Mouse (Mus musculus) limb, embryonic 14.5 days (tissue): ENCODE results near the gene Ddb2. TPM values are rescaled to one million over a fixed set of nuclear protein-coding genes. Genes with fewer than 3 reads are reported as not detected.
A peak's percentile ranks its signal among the peaks of the same experiment; 100 is the strongest.

ENCODE experiments used
- ATAC-seq: fragments of 200-750 bp; cut with Nextera tagmentation; 2 replicates; pipeline ENCODE4 v1.8.0; 2017; ENCODE audit warnings: low read depth, moderate number of reproducible peaks, moderate TSS enrichment; ENCODE audit not compliant: low FRiP score
- DNase-seq: peaks from one replicate; pipeline ENCODE4 v3.0.0-alpha.2; 2015; ENCODE audit warnings: low spot score
- H3K27ac ChIP-seq: fragments of 300-500 bp; sonication (generic); replicated peaks from 2 replicates; pipeline ENCODE4 v1.5.1; 2014; ENCODE audit warnings: low read depth, mild to moderate bottlenecking, low read length, moderate library complexity, mixed read lengths
- H3K27me3 ChIP-seq: fragments of 300-500 bp; sonication (generic); 2 replicates; pipeline ENCODE4 v1.6.1; 2014; ENCODE audit warnings: low read length, mixed read lengths; ENCODE audit not compliant: control insufficient read depth, insufficient read depth
- H3K36me3 ChIP-seq: fragments of 300-500 bp; sonication (generic); 2 replicates; pipeline ENCODE4 v1.6.1; 2014; ENCODE audit warnings: mild to moderate bottlenecking, low read length, moderate library complexity, mixed read lengths; ENCODE audit not compliant: control insufficient read depth, insufficient read depth
- H3K4me1 ChIP-seq: fragments of 300-500 bp; sonication (generic); 2 replicates; pipeline ENCODE4 v1.6.1; 2014; ENCODE audit warnings: antibody characterized with exemption, low read length, mixed read lengths; ENCODE audit not compliant: control insufficient read depth, insufficient read depth
- H3K4me2 ChIP-seq: fragments of 300-500 bp; sonication (generic); replicated peaks from 2 replicates; pipeline ENCODE4 v1.6.1; 2014; ENCODE audit warnings: low read depth, mild to moderate bottlenecking, low read length, moderate library complexity; ENCODE audit not compliant: severe bottlenecking
- H3K4me3 ChIP-seq: fragments of 300-500 bp; sonication (generic); replicated peaks from 2 replicates; pipeline ENCODE4 v1.5.1; 2014; ENCODE audit warnings: low read length
- H3K9ac ChIP-seq: fragments of 300-500 bp; sonication (generic); 2 replicates; pipeline ENCODE4 v1.6.1; 2014; ENCODE audit warnings: mild to moderate bottlenecking, low read depth, low read length, moderate library complexity; ENCODE audit not compliant: severe bottlenecking
- H3K9me3 ChIP-seq: fragments of 300-500 bp; sonication (generic); 2 replicates; pipeline ENCODE4 v1.6.1; 2016; ENCODE audit warnings: low read length; ENCODE audit not compliant: control insufficient read depth
- POLR2A ChIP-seq: fragments of 200-500 bp; IDR thresholded peaks from 2 replicates; pipeline ENCODE4 v1.8.0; 2012; ENCODE audit warnings: inconsistent platforms, mild to moderate bottlenecking, moderate library complexity, borderline replicate concordance; ENCODE audit not compliant: insufficient read depth, insufficient read length; ENCODE audit errors: extremely low read depth
- WGBS: fragments of 180-500 bp; shearing (Covaris S2); extraction: QIAGEN DNeasy Blood & Tissue Kit; methylation state at CpG from one replicate; pipeline ENCODE4 v1.1.7; 2014; 5-methylcytosine and 5-hydroxymethylcytosine counted together
- polyA plus RNA-seq, 2 experiments: library from polyadenylated mRNA; depleted of rRNA in 1 of 2; stranded (reverse) in 1 of 2; unstranded in 1 of 2; fragments of >200 nt; fragmentation: Nextera tagmentation in 1 of 2; extraction: Ambion mirVana in 1 of 2; gene quantifications; 2 replicates each; pipeline versions ENCODE4 v1.2.1 to v1.2.3; 2012 to 2014

The Ddb2 gene
- 52.8 and 56.4 TPM in 2 replicates for polyA plus RNA-seq (2012; rRNA removed)
- polyA plus RNA-seq (2014; fragmentation: Nextera tagmentation; extraction: Ambion mirVana): 14.8 and 22.0 TPM in 2 replicates

DNA sequence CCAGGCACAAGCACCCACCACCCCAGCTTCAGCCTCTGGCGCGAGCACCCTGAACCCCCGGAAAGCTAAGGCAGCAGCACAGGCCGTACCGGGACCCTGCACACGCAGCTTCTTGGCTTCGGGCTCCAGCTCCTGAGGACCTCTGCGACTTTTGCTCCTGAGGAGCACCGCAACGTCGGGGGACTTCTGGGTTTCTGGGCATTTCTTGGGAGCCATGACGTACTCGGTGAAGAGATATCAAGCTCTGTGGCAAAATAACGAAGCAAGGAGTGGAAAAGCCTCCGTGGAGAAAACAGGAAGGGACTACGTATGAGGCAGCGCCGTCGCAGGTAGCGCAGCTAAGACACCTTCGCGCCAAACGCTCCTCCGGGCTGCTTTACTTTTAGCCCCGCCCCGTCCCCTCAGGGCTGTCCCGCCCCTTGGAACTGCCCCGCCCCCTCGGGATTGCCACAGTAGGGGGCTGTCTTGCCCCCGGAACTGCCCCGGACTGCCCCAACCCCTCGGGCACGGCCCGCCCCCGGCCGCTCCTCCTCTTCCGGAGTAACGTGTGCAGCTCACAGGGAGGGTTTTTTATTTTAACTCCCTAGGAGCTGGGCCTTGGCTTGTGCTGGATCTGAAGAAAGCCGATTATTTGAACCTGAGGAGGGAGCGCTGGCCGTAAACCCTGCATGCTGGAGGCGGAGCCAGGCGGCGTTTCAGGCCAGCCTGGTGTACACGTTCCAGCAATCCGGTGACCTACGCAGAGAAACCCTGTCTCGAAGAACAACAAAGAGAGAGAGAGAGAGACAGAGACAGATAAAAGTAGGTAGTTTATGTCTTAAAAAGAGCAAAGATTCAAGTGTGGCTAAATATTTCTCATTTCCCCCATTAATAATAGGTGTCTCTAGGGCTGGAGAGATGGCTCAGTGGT is at the start of gene Ddb2:
Gene Ddb2 (minus strand): TSS at position 382 of the 910 bp plus-strand sequence.
- DNase-seq: peak; percentile 95
- WGBS: under 1% methylated on average over 47 of the region's 48 CpGs
- Histone ChIP-seq H3K4me3 (peak within 1 kb of the TSS; percentile 46), H3K36me3 (peaks cover 9% of the 10 kb centered on the region), H3K9ac (peak within 1 kb of the TSS; percentile 57), H3K4me2 (peak within 1 kb of the TSS; percentile 47), H3K27me3 (no peaks in the 10 kb centered on the region), H3K9me3 (no peaks in the 10 kb centered on the region), H3K4me1 (no peaks in the 10 kb centered on the region), H3K27ac (peak within 1 kb of the TSS; percentile 85)
- peak; percentile 100 for ATAC-seq
- TF ChIP-seq POLR2A: peak; percentile 60; the same call in 1 of the 2 replicates

DNA sequence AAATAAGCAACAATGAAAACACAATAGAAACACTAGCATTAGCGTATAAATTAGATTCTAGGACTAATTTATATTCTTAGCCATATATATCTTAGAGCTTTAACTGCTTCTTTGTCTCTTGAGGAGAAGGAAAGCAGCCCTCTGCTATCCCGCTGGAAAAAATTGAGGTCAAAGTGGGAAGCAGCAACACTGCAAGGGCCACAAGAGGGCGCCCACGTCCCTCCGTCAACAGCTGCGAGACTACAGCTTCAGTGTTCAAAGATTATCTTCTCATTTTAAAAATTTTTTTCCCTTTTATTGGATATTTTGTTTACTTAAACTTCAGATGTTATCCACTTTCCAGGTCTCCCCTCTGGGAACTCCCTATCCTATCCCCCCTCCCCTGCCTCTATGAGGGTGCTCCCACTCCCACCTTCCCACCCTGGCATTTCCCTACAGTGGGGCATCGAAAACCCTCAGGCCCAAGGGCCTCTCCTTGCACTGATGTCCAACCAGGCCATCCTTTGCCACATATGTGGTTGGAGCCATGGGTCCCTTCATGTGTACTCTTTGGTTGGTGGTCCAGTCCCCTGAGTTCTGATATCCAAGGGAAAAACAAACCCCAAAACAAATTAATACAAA is 49.2 kb upstream of the Ddb2 start:
- Histone ChIP-seq H3K4me3 (no peak overlapping the region), H3K36me3 (no peaks in the 10 kb centered on the region), H3K9ac (no peak overlapping the region), H3K4me1 (peaks cover 11% of the 10 kb centered on the region), H3K27ac (no peak overlapping the region), H3K9me3 (no peaks in the 10 kb centered on the region), H3K4me2 (no peak overlapping the region), H3K27me3 (no peaks in the 10 kb centered on the region)
- no peak for TF ChIP-seq POLR2A
- 14% methylated on average over 7 of the region's 7 CpGs for WGBS
- DNase-seq (peak; percentile 86), ATAC-seq (peak; percentile 50; the same call in 1 of the 2 replicates)

DNA sequence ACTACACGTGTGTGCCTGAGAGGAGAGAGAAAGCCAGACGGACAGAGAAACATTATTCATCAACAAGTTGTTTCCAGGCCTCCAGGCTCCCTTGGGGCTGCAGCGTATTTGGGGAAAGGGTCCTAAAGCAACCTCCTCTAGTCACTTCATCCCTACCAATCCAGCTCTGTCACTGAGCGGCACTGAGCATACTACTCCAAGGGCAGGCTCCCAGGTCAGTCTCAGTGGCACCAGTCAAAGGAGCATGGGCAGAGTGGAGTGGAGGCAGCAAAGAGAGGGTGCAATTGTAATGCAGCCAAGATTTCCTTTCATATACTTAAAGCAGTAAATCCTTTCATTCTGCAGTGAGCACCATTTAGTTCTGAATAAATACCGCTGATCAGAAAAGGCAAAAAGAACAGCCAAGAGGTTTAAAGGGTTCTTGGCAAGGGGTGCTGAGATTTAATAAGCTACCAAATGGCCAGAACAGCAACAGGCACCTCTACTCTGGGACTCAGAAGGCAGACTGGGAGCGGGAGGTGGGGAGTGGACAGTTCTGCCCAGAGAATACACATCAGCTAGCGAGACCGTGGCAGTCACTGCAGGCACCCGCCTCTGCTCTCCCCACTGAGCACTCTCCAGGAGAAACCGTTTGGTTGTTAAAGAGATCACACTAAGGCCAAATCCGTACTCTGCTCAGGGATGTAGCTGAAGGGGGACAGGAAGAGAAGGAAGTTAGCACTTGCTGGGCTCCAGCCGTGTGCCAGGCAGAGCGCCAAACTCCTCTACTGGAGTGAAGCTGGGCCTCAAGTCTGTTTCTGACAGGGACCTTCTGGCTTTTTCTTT is 47.8 kb upstream of the Ddb2 start:
- no peak overlapping the region for H3K4me2 ChIP-seq
- TF ChIP-seq POLR2A: no peak
- H3K36me3 ChIP-seq: no peaks in the 10 kb centered on the region
- no peak overlapping the region for H3K4me3 ChIP-seq
- DNase-seq (peak; percentile 57), ATAC-seq (no peak)
- peak overlapping the region; percentile 48 for H3K27ac ChIP-seq
- H3K9ac ChIP-seq: peak overlapping the region; percentile 32; the same call in 1 of the 2 replicates
- H3K27me3 ChIP-seq: no peaks in the 10 kb centered on the region
- no peaks in the 10 kb centered on the region for H3K9me3 ChIP-seq
- peaks cover 9% of the 10 kb centered on the region for H3K4me1 ChIP-seq
- WGBS: 47% methylated on average over 13 of the region's 13 CpGs

DNA sequence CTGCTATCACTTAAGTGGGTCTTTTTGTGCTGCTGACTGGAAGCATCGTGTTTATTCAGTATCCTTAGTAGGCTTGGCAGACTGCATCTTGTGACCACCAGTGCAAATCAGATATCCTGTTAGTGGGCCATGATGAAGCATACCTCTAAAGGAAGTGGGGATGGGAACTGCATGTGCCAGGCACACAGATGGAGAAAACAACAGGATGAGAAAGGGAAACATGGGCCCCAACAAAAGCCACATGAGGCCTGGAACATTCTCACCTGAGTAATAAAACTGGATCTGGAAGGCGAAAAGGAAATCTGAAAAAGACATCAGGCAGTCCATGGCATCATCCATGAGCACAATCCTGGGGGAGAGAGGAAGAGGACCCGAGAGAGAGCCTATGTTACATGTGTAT is 47.2 kb upstream of the Ddb2 start:
- ATAC-seq (no peak), DNase-seq (no peak)
- no peaks in the 10 kb centered on the region for H3K27me3 ChIP-seq
- H3K4me3 ChIP-seq: no peak overlapping the region
- peak overlapping the region; percentile 48; the same call in 1 of the 2 replicates for H3K27ac ChIP-seq
- no peaks in the 10 kb centered on the region for H3K36me3 ChIP-seq
- H3K4me1 ChIP-seq: peaks cover 9% of the 10 kb centered on the region
- H3K9me3 ChIP-seq: no peaks in the 10 kb centered on the region
- TF ChIP-seq POLR2A: no peak
- no peak overlapping the region for H3K4me2 ChIP-seq
- no peak overlapping the region for H3K9ac ChIP-seq
- 67% methylated on average over 3 of the region's 3 CpGs for WGBS

DNA sequence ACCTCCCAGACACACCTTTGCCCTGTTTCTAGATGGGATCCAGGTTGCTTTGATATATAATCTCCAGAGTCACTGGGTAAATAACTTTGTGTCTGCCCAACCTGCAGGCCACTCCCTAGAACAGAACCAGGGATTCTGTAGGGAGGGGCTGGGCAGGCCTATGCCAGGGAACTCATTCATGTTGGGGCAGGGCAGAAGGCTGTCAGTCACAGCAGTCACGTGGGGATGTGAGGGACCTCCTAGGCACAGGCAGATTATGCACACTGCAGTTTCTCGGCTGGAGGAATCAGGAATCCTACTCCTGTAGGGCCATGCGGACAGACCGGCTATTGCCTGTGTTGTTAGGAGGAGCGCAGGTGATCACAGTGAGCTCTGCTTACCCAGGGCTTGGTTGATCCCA is 44.6 kb upstream of the Ddb2 start:
- Histone ChIP-seq H3K4me1 (peaks cover 9% of the 10 kb centered on the region), H3K27ac (no peak overlapping the region), H3K4me3 (no peak overlapping the region), H3K27me3 (no peaks in the 10 kb centered on the region), H3K9ac (no peak overlapping the region), H3K36me3 (peaks cover 13% of the 10 kb centered on the region), H3K4me2 (no peak overlapping the region), H3K9me3 (no peaks in the 10 kb centered on the region)
- DNase-seq: no peak
- no peak for ATAC-seq
- no peak for TF ChIP-seq POLR2A
- 51% methylated on average over 5 of the region's 5 CpGs for WGBS
